Mouse (Mus musculus) thymus, adult 2 months (tissue): ENCODE data around the gene B3gntl1. TPM values are rescaled to one million over a fixed set of nuclear protein-coding genes. Genes with fewer than 3 reads are reported as not detected.

ENCODE experiments used
- DNase-seq: peaks from one replicate; pipeline ENCODE4 v3.0.0; 2021
- H3K27ac ChIP-seq: fragments of 200-500 bp; 2 replicates; pipeline ENCODE4 v1.5.1; 2012; ENCODE audit warnings: low read length, control low read depth; ENCODE audit not compliant: control insufficient read depth, insufficient read depth
- H3K27me3 ChIP-seq: fragments of 200-500 bp; 2 replicates; pipeline ENCODE4 v1.6.1; 2012; ENCODE audit warnings: mild to moderate bottlenecking, low read length, moderate library complexity, mixed read lengths; ENCODE audit not compliant: control insufficient read depth, insufficient read depth
- H3K36me3 ChIP-seq: fragments of 200-500 bp; 2 replicates; pipeline ENCODE4 v1.6.1; 2012; ENCODE audit warnings: mild to moderate bottlenecking, low read length, moderate library complexity; ENCODE audit not compliant: control insufficient read depth, insufficient read depth
- H3K4me1 ChIP-seq: fragments of 200-500 bp; replicated peaks from 2 replicates; pipeline ENCODE4 v1.6.1; 2012; ENCODE audit warnings: low read length; ENCODE audit not compliant: control insufficient read depth, insufficient read depth
- H3K4me3 ChIP-seq: fragments of 200-500 bp; 2 replicates; pipeline ENCODE4 v1.5.1; 2012; ENCODE audit warnings: mild to moderate bottlenecking, low read length, control low read depth, moderate library complexity; ENCODE audit not compliant: control insufficient read depth, insufficient read depth
- CTCF ChIP-seq: fragments of 200-500 bp; IDR thresholded peaks from 2 replicates; pipeline ENCODE4 v1.5.1; 2012; ENCODE audit warnings: mild to moderate bottlenecking, control low read depth, low read length, moderate library complexity, borderline replicate concordance; ENCODE audit not compliant: control insufficient read depth, poor library complexity, insufficient read depth; ENCODE audit errors: extremely low read depth
- POLR2A ChIP-seq: fragments of 200-500 bp; IDR thresholded peaks from 2 replicates; pipeline ENCODE4 v1.6.1; 2012; ENCODE audit warnings: mild to moderate bottlenecking, low read length, control low read depth, moderate library complexity; ENCODE audit not compliant: control insufficient read depth, poor library complexity, insufficient read depth; ENCODE audit errors: extremely low read depth
- WGBS: fragments of 180-500 bp; shearing (Covaris S2); methylation state at CpG from one replicate; pipeline ENCODE4 v1.1.7; 2018; 5-methylcytosine and 5-hydroxymethylcytosine counted together
- polyA plus RNA-seq: library from polyadenylated mRNA; depleted of rRNA; stranded (reverse); fragments of >200 nt; gene quantifications from 2 replicates; pipeline ENCODE4 v1.2.3, GENCODE M21; 2012; rRNA removed

The B3gntl1 gene
- 6.8 and 8.2 TPM in 2 replicates for polyA plus RNA-seq

GRCm38 (mm10) chr11:121672990-121673572 is at the start of gene B3gntl1:
Gene B3gntl1 (minus strand): TSS chr11:121673153.
- peak within 1 kb of the TSS; percentile 69 for H3K4me3 ChIP-seq
- no peaks in the 10 kb centered on the region for H3K36me3 ChIP-seq
- H3K27me3 ChIP-seq: no peaks in the 10 kb centered on the region
- peaks cover 4% of the 10 kb centered on the region for H3K4me1 ChIP-seq
- TF ChIP-seq POLR2A: peak; percentile 48; the same call in 1 of the 2 replicates
- 0 out of 2 replicates have a peak, but pooled peaks have one; percentile 36 for TF ChIP-seq CTCF
- peak within 1 kb of the TSS; percentile 42; the same call in 1 of the 2 replicates for H3K27ac ChIP-seq
- under 1% methylated on average over 46 of the region's 46 CpGs for WGBS
- peak; percentile 99 for DNase-seq

- no peaks in the 10 kb centered on the region; the same call in 1 of the 2 replicates for H3K4me1 ChIP-seq
- H3K27me3 ChIP-seq: no peaks in the 10 kb centered on the region
- no peak overlapping the region for H3K27ac ChIP-seq
- 64% methylated on average over 2 of the region's 2 CpGs for WGBS
- no peaks in the 10 kb centered on the region for H3K36me3 ChIP-seq
- TF ChIP-seq POLR2A: no peak
- no peak for TF ChIP-seq CTCF
- no peak overlapping the region for H3K4me3 ChIP-seq
- DNase-seq: no peak
Measured at GRCm38 (mm10) chr11:121722434-121722833, 49.5 kb upstream of the B3gntl1 start.

GRCm38 (mm10) chr11:121720752-121721151 is 47.8 kb upstream of the B3gntl1 start:
- 82% methylated on average over 3 of the region's 3 CpGs for WGBS
- Histone ChIP-seq H3K27me3 (no peaks in the 10 kb centered on the region), H3K4me1 (no peaks in the 10 kb centered on the region; the same call in 1 of the 2 replicates), H3K4me3 (no peak overlapping the region), H3K36me3 (no peaks in the 10 kb centered on the region), H3K27ac (no peak overlapping the region)
- no peak for TF ChIP-seq CTCF
- no peak for TF ChIP-seq POLR2A
- no peak for DNase-seq

DNA sequence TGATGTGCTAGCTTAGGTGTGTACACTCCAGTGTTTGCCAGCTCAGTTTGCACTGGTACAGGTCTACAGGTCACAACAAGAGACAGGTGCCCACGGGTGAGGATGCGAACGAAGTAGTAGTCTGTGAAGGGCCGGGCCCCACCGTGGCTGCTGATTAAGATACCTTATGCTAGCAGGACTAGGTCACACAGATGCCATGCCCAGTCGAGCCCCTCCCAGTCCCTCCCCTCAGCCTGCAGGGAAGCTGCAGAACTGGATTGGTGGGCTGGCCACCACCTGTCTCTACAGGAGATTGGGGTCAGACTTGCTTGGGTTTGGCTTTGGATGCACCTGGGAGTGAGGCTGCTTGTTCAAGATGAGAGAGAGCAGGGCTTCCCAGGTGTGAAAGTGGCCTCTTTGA is 44.8 kb upstream of the B3gntl1 start:
- TF ChIP-seq CTCF (no peak), POLR2A (no peak)
- no peak overlapping the region for H3K27ac ChIP-seq
- no peaks in the 10 kb centered on the region for H3K36me3 ChIP-seq
- 91% methylated on average over 6 of the region's 6 CpGs for WGBS
- no peak for DNase-seq
- no peak overlapping the region for H3K4me3 ChIP-seq
- no peaks in the 10 kb centered on the region for H3K27me3 ChIP-seq
- no peaks in the 10 kb centered on the region; the same call in 1 of the 2 replicates for H3K4me1 ChIP-seq

GRCm38 (mm10) chr11:121714745-121715485 is 42.0 kb upstream of the B3gntl1 start:
- Histone ChIP-seq H3K27ac (no peak overlapping the region), H3K36me3 (no peaks in the 10 kb centered on the region), H3K27me3 (no peaks in the 10 kb centered on the region), H3K4me3 (no peak overlapping the region), H3K4me1 (no peaks in the 10 kb centered on the region)
- DNase-seq: no peak
- 97% methylated on average over 2 of the region's 2 CpGs for WGBS
- TF ChIP-seq CTCF: no peak
- no peak for TF ChIP-seq POLR2A

DNA sequence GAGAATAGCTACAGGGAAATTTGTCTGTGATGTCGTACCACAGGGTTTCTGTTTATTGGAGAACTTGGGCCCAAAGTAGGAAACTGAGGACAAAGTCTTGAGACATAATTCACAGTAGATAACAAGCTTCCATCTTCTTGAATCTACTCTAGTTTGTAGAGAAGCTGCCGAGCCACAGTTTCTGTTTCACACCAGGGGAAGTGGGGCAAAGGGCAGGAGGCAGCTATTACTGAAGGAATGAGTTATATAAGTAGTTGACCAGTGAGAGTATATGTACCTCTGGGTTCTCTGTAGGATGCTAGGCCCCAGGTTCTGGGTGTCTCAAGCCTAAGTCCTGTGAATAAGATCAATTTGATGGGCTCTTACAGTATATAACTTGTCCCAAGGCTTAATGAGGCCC is 40.6 kb upstream of the B3gntl1 start:
- Histone ChIP-seq H3K4me1 (no peaks in the 10 kb centered on the region), H3K36me3 (no peaks in the 10 kb centered on the region), H3K27me3 (no peaks in the 10 kb centered on the region), H3K4me3 (no peak overlapping the region), H3K27ac (no peak overlapping the region)
- TF ChIP-seq CTCF (no peak), POLR2A (no peak)
- DNase-seq: no peak
- WGBS: 81% methylated on average over 2 of the region's 2 CpGs

GRCm38 (mm10) chr11:121712987-121713386 is 40.0 kb upstream of the B3gntl1 start:
- Histone ChIP-seq H3K27me3 (no peaks in the 10 kb centered on the region), H3K27ac (no peak overlapping the region), H3K4me1 (no peaks in the 10 kb centered on the region), H3K4me3 (no peak overlapping the region), H3K36me3 (no peaks in the 10 kb centered on the region)
- no peak for DNase-seq
- 56% methylated on average over 6 of the region's 6 CpGs for WGBS
- TF ChIP-seq POLR2A (no peak), CTCF (no peak)
